Mouse (Mus musculus) macrophage (primary cell): ENCODE results near the gene Ptpn13. TPM values are rescaled to one million over a fixed set of nuclear protein-coding genes. Genes with fewer than 3 reads are reported as not detected.

Experiments
- H3K27ac ChIP-seq: fragments of 350-480 bp; formaldehyde crosslinking; 2 replicates; pipeline ENCODE4 v1.9.0; 2021
- H3K36me3 ChIP-seq: fragments of 350-480 bp; formaldehyde crosslinking; 2 replicates; pipeline ENCODE4 v1.9.0; 2021; ENCODE audit errors: inconsistent target
- H3K4me3 ChIP-seq: fragments of 350-480 bp; formaldehyde crosslinking; 2 replicates; pipeline ENCODE4 v1.9.0; 2021; ENCODE audit errors: inconsistent target
- H3K79me2 ChIP-seq: fragments of 350-480 bp; formaldehyde crosslinking; 2 replicates; pipeline ENCODE4 v1.9.0; 2021; ENCODE audit errors: inconsistent target
- WGBS: methylation state at CpG from one replicate; pipeline ENCODE4 v1.1.7; 2026; ENCODE audit warnings: inconsistent platforms; ENCODE audit not compliant: missing documents; 5-methylcytosine and 5-hydroxymethylcytosine counted together
- polyA plus RNA-seq: library from polyadenylated mRNA; stranded (reverse); fragments of 250-400 nt; gene quantifications from 3 replicates; pipeline ENCODE4 v1.2.4, GENCODE M21; 2018; ENCODE audit warnings: inconsistent platforms

The Ptpn13 gene
- polyA plus RNA-seq, 1 experiment from 2014 or later = not detected

DNA sequence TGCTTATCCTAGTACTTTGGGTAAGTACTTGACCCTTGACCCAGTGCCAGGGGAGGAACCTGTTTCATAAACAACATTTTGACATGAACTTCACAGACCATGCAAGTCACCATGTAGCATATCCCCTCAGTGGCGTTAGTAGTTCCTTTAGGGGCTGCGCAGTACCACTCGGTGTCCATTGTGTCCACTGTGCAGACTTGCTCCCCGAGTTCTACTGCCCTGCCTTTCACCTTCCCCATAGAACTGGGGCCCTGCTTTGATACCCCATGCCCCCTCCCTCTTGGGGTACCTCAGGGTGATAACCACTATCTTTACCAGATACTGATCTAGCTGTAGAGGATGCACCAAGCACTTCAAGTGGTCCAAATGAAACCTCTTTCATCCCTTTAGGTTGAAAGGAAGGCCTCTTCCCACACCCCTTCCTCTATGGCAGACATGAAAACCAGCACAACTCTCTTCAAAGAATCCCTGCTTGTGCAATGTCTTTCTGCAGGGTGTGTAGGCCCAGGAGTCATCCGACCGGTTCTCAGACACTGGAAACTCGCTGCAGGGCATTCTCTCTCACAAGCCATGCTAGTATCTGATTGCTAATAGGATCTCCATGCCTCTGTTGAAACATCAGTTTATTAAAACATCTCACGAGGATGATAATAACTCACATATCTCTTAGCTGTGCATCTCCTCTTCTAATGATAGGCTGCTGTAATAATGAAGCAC is 34.1 kb downstream of the Ptpn13 start:
- Histone ChIP-seq H3K36me3 (no peaks in the 10 kb centered on the region), H3K27ac (no peak overlapping the region), H3K4me3 (no peak overlapping the region), H3K79me2 (no peaks in the 10 kb centered on the region)
- 92% methylated on average over 8 of the region's 8 CpGs for WGBS

- Histone ChIP-seq H3K27ac (no peak overlapping the region), H3K79me2 (no peaks in the 10 kb centered on the region)
- 77% methylated on average over 6 of the region's 6 CpGs for WGBS
These were observed 35.9 kb downstream of the Ptpn13 start for GRCm38 (mm10) chr5:103460903-103461302.

DNA sequence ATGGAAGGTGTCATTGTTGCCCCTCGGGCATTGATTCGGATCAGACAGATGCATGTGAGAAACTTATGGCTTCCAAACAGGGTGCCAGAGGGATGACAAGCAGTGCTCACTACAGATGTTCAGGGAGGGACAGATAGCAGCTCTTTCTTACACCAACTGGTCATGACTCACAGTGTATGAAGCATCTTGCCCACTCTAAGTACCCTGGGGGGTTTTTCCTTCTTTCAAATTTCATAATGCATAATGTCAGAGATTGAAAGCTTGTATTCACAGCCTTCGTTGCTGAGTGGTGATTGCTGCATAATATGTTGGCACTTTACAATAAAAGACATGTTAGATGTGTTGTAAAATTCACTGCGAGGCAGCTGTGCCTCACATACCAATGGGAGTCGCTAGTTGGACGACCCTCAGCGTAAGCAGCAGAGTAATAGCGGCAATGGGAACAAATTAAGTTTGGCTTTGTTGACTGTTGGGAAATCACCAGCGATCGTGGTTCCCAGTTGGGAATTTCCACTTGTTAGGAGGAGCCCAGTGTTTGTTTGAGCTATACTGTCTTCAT is 38.7 kb downstream of the Ptpn13 start:
- Histone ChIP-seq H3K36me3 (no peaks in the 10 kb centered on the region), H3K27ac (no peak overlapping the region), H3K79me2 (no peaks in the 10 kb centered on the region), H3K4me3 (no peak overlapping the region)
- 91% methylated on average over 10 of the region's 10 CpGs for WGBS

More at GRCm38 (mm10) chr5:103460903-103461302, 35.9 kb downstream of the Ptpn13 start:
- H3K36me3 ChIP-seq = no peaks in the 10 kb centered on the region
- H3K4me3 ChIP-seq = no peak overlapping the region

- Histone ChIP-seq H3K79me2 (no peaks in the 10 kb centered on the region), H3K4me3 (no peak overlapping the region), H3K36me3 (no peaks in the 10 kb centered on the region), H3K27ac (no peak overlapping the region)
- WGBS = 89% methylated on average over 4 of the region's 4 CpGs
These were observed 39.3 kb downstream of the Ptpn13 start for GRCm38 (mm10) chr5:103464329-103464728.

GRCm38 (mm10) chr5:103464771-103465170 is 39.8 kb downstream of the Ptpn13 start:
- H3K36me3 ChIP-seq = no peaks in the 10 kb centered on the region
- WGBS = 93% methylated on average over 8 of the region's 10 CpGs
- no peak overlapping the region for H3K27ac ChIP-seq
- no peak overlapping the region for H3K4me3 ChIP-seq
- no peaks in the 10 kb centered on the region for H3K79me2 ChIP-seq

- H3K79me2 ChIP-seq = no peaks in the 10 kb centered on the region
- peak overlapping the region; percentile 50 for H3K27ac ChIP-seq
- no peak overlapping the region for H3K4me3 ChIP-seq
- H3K36me3 ChIP-seq = no peaks in the 10 kb centered on the region
- WGBS = 8% methylated on average over 5 of the region's 5 CpGs
These were observed 47.7 kb downstream of the Ptpn13 start for GRCm38 (mm10) chr5:103472670-103473069.

- Histone ChIP-seq H3K4me3 (no peak overlapping the region), H3K27ac (peak overlapping the region; percentile 50), H3K79me2 (no peaks in the 10 kb centered on the region), H3K36me3 (no peaks in the 10 kb centered on the region)
- 82% methylated on average over 11 of the region's 11 CpGs for WGBS
These were observed 48.6 kb downstream of the Ptpn13 start for GRCm38 (mm10) chr5:103473467-103474096.

GRCm38 (mm10) chr5:103474259-103474658 is 49.3 kb downstream of the Ptpn13 start:
- no peaks in the 10 kb centered on the region for H3K79me2 ChIP-seq
- H3K4me3 ChIP-seq = no peak overlapping the region
- H3K36me3 ChIP-seq = no peaks in the 10 kb centered on the region
- 59% methylated on average over 4 of the region's 4 CpGs for WGBS
- no peak overlapping the region for H3K27ac ChIP-seq

- 95% methylated on average over 5 of the region's 5 CpGs for WGBS
- Histone ChIP-seq H3K27ac (no peak overlapping the region), H3K4me3 (no peak overlapping the region), H3K79me2 (no peaks in the 10 kb centered on the region), H3K36me3 (no peaks in the 10 kb centered on the region)
These were observed 50.5 kb downstream of the Ptpn13 start for GRCm38 (mm10) chr5:103475503-103475902.

GRCm38 (mm10) chr5:103479503-103479902 is 54.5 kb downstream of the Ptpn13 start:
- Histone ChIP-seq H3K36me3 (no peaks in the 10 kb centered on the region), H3K79me2 (no peaks in the 10 kb centered on the region), H3K4me3 (no peak overlapping the region), H3K27ac (no peak overlapping the region)
- 92% methylated on average over 4 of the region's 5 CpGs for WGBS

GRCm38 (mm10) chr5:103481222-103481621 is 56.2 kb downstream of the Ptpn13 start:
- Histone ChIP-seq H3K36me3 (no peaks in the 10 kb centered on the region), H3K79me2 (no peaks in the 10 kb centered on the region), H3K4me3 (no peak overlapping the region), H3K27ac (no peak overlapping the region)
- 27% methylated on average over 2 of the region's 2 CpGs for WGBS

GRCm38 (mm10) chr5:103487001-103487400 is 62.0 kb downstream of the Ptpn13 start:
- Histone ChIP-seq H3K79me2 (no peaks in the 10 kb centered on the region), H3K4me3 (no peak overlapping the region), H3K36me3 (no peaks in the 10 kb centered on the region), H3K27ac (no peak overlapping the region)
- WGBS = 87% methylated on average over 7 of the region's 7 CpGs

DNA sequence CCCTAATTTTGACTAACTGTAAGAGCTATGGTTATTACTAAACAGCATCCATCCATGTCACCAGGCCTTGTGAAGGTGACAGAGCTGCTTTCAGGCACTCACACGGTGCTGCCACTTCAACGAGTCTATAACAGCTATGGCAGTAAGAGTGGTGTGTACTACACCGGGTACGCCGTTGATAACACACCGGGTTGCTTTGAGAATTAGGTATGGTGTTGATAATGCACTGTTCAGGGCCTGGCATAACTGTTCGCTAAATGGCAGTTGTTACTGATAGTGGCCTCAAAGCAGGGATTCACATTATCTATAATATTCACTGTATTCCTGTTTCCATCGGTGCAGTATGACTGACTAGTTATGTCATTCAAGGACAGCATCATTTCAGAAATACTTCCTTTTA is 66.0 kb downstream of the Ptpn13 start:
- Histone ChIP-seq H3K36me3 (no peaks in the 10 kb centered on the region), H3K4me3 (no peak overlapping the region), H3K79me2 (no peaks in the 10 kb centered on the region), H3K27ac (no peak overlapping the region)
- 94% methylated on average over 8 of the region's 8 CpGs for WGBS

DNA sequence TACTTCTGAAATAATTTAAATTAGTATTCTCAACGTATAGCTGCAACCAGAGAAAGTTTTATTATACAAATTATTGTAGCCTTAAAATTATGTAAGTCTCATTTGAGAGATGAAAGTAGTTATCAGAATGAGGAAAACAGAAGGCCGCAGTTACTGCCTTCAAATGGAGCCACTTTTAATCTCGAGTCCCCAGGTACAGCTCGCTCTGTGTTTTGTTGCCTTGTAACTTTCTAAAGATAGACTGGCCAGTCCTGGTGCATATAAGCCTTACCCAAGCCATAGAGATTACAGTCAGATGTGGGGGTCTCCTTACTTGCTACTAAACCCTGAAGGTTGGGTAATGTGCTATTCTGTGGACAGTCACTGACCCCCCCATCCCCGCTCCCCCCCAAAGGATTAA is 66.8 kb downstream of the Ptpn13 start:
- no peaks in the 10 kb centered on the region for H3K36me3 ChIP-seq
- no peak overlapping the region for H3K4me3 ChIP-seq
- H3K27ac ChIP-seq = no peak overlapping the region
- H3K79me2 ChIP-seq = no peaks in the 10 kb centered on the region
- WGBS = 91% methylated on average over 4 of the region's 5 CpGs

GRCm38 (mm10) chr5:103497061-103497460 is 72.1 kb downstream of the Ptpn13 start:
- 97% methylated on average over 5 of the region's 5 CpGs for WGBS
- Histone ChIP-seq H3K4me3 (no peak overlapping the region), H3K36me3 (no peaks in the 10 kb centered on the region), H3K27ac (no peak overlapping the region), H3K79me2 (no peaks in the 10 kb centered on the region)
